Mouse (Mus musculus) liver, embryonic 11.5 days (tissue): ENCODE measurements at regions not wholly inside any gene's neighbourhood (a gene's known extent, or its start where the extent isn't known, plus 50 kb on each side); places are given as distances from the start of the nearest gene placed in this dataset.

Experiments
- ATAC-seq: fragments of 200-750 bp; cut with Nextera tagmentation; replicated peaks from 2 replicates; pipeline ENCODE4 v1.8.0; 2017; ENCODE audit warnings: moderate number of reproducible peaks, mild to moderate bottlenecking, moderate TSS enrichment, moderate library complexity; ENCODE audit not compliant: low FRiP score
- DNase-seq: peaks from one replicate; pipeline ENCODE4 v3.0.0-alpha.2; 2017; ENCODE audit warnings: low spot score
- H3K27ac ChIP-seq: fragments of 300-500 bp; sonication (generic); 2 replicates; pipeline ENCODE4 v1.5.1; 2014; ENCODE audit warnings: mild to moderate bottlenecking, low read depth, low read length, control low read depth
- H3K27me3 ChIP-seq: fragments of 300-500 bp; sonication (generic); replicated peaks from 2 replicates; pipeline ENCODE4 v1.6.1; 2014; ENCODE audit warnings: low read length, mixed read lengths; ENCODE audit not compliant: control insufficient read depth, insufficient read depth
- H3K36me3 ChIP-seq: fragments of 300-500 bp; sonication (generic); 2 replicates; pipeline ENCODE4 v1.6.1; 2014; ENCODE audit warnings: mild to moderate bottlenecking, low read length, moderate library complexity, mixed read lengths; ENCODE audit not compliant: control insufficient read depth, insufficient read depth
- H3K4me1 ChIP-seq: fragments of 300-500 bp; sonication (generic); replicated peaks from 2 replicates; pipeline ENCODE4 v1.6.1; 2014; ENCODE audit warnings: low read length, mixed read lengths; ENCODE audit not compliant: control insufficient read depth, insufficient read depth
- H3K4me2 ChIP-seq: fragments of 300-500 bp; sonication (generic); 2 replicates; pipeline ENCODE4 v1.6.1; 2014; ENCODE audit warnings: mild to moderate bottlenecking, control low read depth, moderate library complexity
- H3K4me3 ChIP-seq: fragments of 300-500 bp; sonication (generic); 2 replicates; pipeline ENCODE4 v1.5.1; 2014; ENCODE audit warnings: low read depth, low read length, control low read depth
- H3K9ac ChIP-seq: fragments of 300-500 bp; sonication (generic); 2 replicates; pipeline ENCODE4 v1.6.1; 2014; ENCODE audit warnings: low read depth, low read length, control low read depth
- H3K9me3 ChIP-seq: fragments of 300-500 bp; sonication (generic); 2 replicates; pipeline ENCODE4 v1.6.1; 2016; ENCODE audit warnings: low read length, inconsistent platforms, mixed read lengths; ENCODE audit not compliant: control insufficient read depth
- WGBS: fragments of 180-500 bp; shearing (Covaris S2); extraction: QIAGEN DNeasy Blood & Tissue Kit; methylation state at CpG from one replicate; pipeline ENCODE4 v1.1.7; 2014; 5-methylcytosine and 5-hydroxymethylcytosine counted together

- ATAC-seq (no peak), DNase-seq (peak; percentile 39)
- H3K4me1 ChIP-seq, result peaks cover 13% of the 10 kb centered on the region
- H3K27ac ChIP-seq, result no peak overlapping the region
- H3K9ac ChIP-seq, result 0 out of 2 replicates have a peak overlapping the region, but pooled peaks have one; percentile 6
- peak overlapping the region; percentile 45 for H3K4me3 ChIP-seq
- H3K36me3 ChIP-seq, result no peaks in the 10 kb centered on the region
- WGBS, result 2% methylated on average over 28 of the region's 28 CpGs
- H3K4me2 ChIP-seq, result peak overlapping the region; percentile 88
- peaks cover 38% of the 10 kb centered on the region for H3K27me3 ChIP-seq
- no peaks in the 10 kb centered on the region for H3K9me3 ChIP-seq
Measured at GRCm38 (mm10) chr6:51173620-51174442, 258.6 kb upstream of the Nfe2l3 start.

DNA sequence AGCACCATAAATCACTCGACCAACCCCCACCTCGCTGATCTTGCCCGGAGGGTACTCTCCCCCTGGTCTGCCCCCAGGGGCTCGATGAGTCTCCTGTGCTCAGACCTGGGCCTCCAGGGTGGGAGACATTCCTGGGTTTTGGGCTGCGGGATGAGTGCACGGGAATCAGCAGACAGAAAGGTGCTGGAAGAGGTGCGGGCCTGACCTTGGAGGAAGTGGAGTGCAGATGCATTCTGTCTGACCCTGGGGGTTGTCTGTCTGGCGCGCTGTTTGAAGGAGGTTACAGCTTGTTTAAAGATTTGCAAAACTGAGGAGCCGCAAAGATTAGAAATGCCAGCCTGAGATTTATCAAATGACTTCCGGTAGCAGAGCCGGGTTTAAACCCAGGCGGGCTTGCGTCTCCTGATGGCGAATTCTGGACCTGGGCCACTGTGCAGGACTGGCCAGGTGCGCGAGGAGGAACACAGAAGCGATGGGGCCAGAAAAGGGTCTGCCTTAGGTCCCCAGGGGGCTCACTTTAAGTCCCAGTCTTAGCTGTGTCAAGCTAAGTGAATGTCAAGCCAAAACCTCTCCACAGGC lies 257.9 kb upstream of the Nfe2l3 start:
- peak; percentile 49 for DNase-seq
- 4% methylated on average over 18 of the region's 18 CpGs for WGBS

DNA sequence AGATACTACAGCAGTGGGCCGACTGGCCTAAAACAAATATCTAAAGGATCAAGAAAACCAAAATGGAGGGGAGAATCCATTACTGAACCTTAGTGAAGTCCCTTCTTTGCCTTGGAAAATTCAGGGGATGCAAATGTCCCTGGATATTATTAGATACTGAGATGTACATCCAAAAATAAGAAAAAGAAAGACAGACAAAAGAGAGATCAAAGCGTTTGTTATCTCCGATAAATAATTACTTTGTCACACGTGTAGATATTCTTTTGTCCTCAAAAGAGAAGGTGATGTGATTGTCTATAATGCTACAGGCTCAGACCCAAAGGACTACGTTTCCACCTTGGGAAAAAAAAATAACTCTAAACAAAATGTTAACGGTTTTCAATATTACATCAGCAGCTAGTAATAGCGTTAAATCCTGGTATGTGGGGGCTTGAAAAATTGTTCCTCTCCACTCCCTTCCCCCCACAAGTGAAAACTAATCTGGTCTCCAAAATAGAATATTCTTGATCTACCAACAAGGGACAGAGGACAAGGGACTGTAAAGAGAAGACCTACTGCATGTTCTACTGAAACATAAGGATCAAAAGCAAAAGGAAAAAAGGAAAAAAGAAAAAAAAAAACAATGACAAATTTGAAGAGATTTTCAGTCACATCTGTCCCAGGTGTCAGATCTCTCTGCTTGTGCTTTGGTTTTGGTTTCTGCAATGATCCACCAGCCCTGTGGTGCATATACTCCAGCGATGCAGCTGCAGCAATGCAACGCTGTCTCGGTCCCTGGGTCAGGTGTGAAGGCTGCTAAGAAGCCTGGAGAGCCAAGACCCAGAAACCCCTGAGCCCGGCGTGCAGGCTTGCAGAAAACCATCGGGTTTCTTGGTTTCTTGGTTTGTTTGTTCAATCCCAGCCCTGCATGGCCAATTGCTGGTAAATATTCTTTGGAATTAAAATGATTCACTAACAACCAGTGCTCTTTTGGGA lies 256.6 kb upstream of the Nfe2l3 start:
- WGBS, result 17% methylated on average over 13 of the region's 13 CpGs
- H3K4me3 ChIP-seq, result no peak overlapping the region
- ATAC-seq, result no peak
- DNase-seq, result no peak
- no peaks in the 10 kb centered on the region for H3K9me3 ChIP-seq
- peaks cover 6% of the 10 kb centered on the region for H3K4me1 ChIP-seq
- no peak overlapping the region for H3K27ac ChIP-seq
- H3K36me3 ChIP-seq, result no peaks in the 10 kb centered on the region
- H3K4me2 ChIP-seq, result no peak overlapping the region
- H3K9ac ChIP-seq, result no peak overlapping the region
- peaks cover 53% of the 10 kb centered on the region for H3K27me3 ChIP-seq

More for the DNA sequence above, 257.9 kb upstream of the Nfe2l3 start:
- Histone ChIP-seq H3K9me3 (no peaks in the 10 kb centered on the region), H3K9ac (no peak overlapping the region), H3K36me3 (no peaks in the 10 kb centered on the region), H3K27me3 (peaks cover 42% of the 10 kb centered on the region), H3K4me1 (peaks cover 9% of the 10 kb centered on the region), H3K4me2 (peak overlapping the region; percentile 88), H3K4me3 (peak overlapping the region; percentile 45), H3K27ac (no peak overlapping the region)
- ATAC-seq, result no peak

- H3K4me1 ChIP-seq, result peaks cover 6% of the 10 kb centered on the region
- H3K27me3 ChIP-seq, result peaks cover 63% of the 10 kb centered on the region
- no peak overlapping the region for H3K9ac ChIP-seq
- DNase-seq, result no peak
- H3K4me2 ChIP-seq, result peak overlapping the region; percentile 84
- no peak overlapping the region; the same call in 1 of the 2 replicates for H3K4me3 ChIP-seq
- 18% methylated on average over 6 of the region's 6 CpGs for WGBS
- H3K9me3 ChIP-seq, result no peaks in the 10 kb centered on the region
- no peak overlapping the region for H3K27ac ChIP-seq
- no peak for ATAC-seq
- H3K36me3 ChIP-seq, result no peaks in the 10 kb centered on the region
Measured at GRCm38 (mm10) chr6:51176791-51177433, 255.6 kb upstream of the Nfe2l3 start.

- Histone ChIP-seq H3K36me3 (no peaks in the 10 kb centered on the region), H3K27me3 (peaks cover 69% of the 10 kb centered on the region), H3K4me3 (peak overlapping the region; percentile 43), H3K4me2 (peak overlapping the region; percentile 84), H3K27ac (no peak overlapping the region), H3K4me1 (peaks cover 6% of the 10 kb centered on the region), H3K9me3 (no peaks in the 10 kb centered on the region), H3K9ac (no peak overlapping the region)
- WGBS, result 1% methylated on average over 14 of the region's 14 CpGs
- no peak for DNase-seq
- no peak for ATAC-seq
Measured at GRCm38 (mm10) chr6:51177701-51178060, 254.8 kb upstream of the Nfe2l3 start.

DNA sequence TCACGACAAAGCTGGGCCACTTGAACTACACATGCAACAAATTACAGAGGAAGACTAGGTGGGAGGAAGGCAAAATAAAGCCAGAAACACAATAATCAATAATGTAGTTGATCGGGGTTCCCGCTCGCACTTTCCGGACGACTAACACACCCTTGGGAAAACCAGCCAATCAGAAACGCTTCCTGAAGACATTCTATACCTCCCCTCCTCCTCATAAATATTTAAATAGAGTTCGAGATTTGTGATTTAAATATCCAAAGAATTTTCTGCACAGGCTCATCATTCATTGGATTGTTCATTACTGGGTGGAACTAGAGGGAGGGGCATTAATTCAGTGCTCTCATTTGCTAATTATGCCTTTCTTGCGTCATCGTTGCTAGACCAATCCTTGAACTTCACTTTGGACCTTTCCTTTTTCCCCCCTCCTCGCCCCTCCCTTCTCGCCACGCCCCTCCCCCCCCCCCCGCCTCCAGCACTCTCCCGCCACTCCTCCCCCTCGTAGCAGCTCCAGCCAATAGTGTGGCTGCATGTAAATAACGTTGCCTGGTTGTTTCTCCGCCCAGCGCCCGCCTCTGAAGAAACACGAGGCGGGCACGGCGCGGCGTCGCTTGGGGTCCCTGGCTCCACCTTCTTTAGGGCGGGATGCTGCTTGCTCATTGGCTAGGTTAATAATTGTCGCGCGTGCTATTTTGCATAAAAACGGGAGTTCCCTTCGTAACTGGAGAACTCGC lies 254.2 kb upstream of the Nfe2l3 start:
- Histone ChIP-seq H3K27me3 (peaks cover 74% of the 10 kb centered on the region), H3K4me2 (peak overlapping the region; percentile 84)

DNA sequence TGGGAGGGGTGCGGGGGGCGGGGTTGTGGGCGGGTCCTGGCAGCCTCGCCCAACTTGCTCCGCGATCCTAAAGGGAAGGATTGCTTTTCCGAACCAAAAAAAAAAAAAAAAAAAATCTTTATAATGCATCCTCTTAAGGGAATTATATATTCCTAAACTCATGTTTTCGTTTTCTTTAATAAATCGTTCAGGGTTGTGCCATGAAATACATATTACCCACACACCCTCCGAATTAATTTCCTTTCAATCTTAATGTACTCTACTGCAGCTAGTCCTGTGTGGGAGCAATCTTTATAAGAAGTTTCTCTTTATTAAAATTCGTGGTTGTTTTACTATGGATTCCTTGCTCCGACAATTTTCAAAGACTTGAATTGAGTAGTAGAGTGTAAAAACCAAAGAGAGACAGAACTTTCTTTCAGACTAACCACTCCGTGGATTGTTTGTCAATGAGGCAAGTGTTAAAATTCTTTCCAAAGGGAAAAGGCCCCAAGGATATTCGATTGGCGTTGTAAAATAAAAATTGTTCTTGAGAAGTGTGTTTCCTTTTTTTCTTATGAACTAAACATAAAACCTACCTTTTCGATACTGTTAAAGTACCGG lies 253.6 kb upstream of the Nfe2l3 start:
- no peak for ATAC-seq
- WGBS, result 4% methylated on average over 17 of the region's 17 CpGs
- peaks cover 4% of the 10 kb centered on the region for H3K4me1 ChIP-seq
- H3K9me3 ChIP-seq, result no peaks in the 10 kb centered on the region
- no peak overlapping the region for H3K27ac ChIP-seq
- H3K9ac ChIP-seq, result no peak overlapping the region
- H3K4me3 ChIP-seq, result no peak overlapping the region
- H3K4me2 ChIP-seq, result peak overlapping the region; percentile 47
- DNase-seq, result no peak
- H3K36me3 ChIP-seq, result no peaks in the 10 kb centered on the region
- H3K27me3 ChIP-seq, result peaks cover 78% of the 10 kb centered on the region

More for the DNA sequence above, 254.2 kb upstream of the Nfe2l3 start:
- Histone ChIP-seq H3K27ac (no peak overlapping the region), H3K4me3 (peak overlapping the region; percentile 43), H3K4me1 (peaks cover 6% of the 10 kb centered on the region), H3K36me3 (no peaks in the 10 kb centered on the region), H3K9me3 (no peaks in the 10 kb centered on the region), H3K9ac (no peak overlapping the region)
- peak; percentile 90 for DNase-seq
- WGBS, result under 1% methylated on average over 31 of the region's 34 CpGs
- ATAC-seq, result peak; percentile 99
